Mouse (Mus musculus) embryonic stem cell, embryonic (primary cell): Measurements from ENCODE around the gene Mrpl55.

Experiments
- CTCF ChIA-PET, 4 experiments: fragments of 300-600 bp in 2 of 4; fragments of 350-600 bp in 2 of 4; sonication (Branson Sonifier 250); formaldehyde crosslinking; loops; one replicate each; lab custom pipeline; 2022; ENCODE audit warnings: inconsistent platforms in 2 of 4; lab: Charles Lee
- POLR2A ChIA-PET, 4 experiments: fragments of 300-600 bp in 2 of 4; fragments of 350-600 bp in 2 of 4; sonication (Branson Sonifier 250); formaldehyde crosslinking; loops; one replicate each; lab custom pipeline; 2022; ENCODE audit warnings: antibody characterized with exemption in 4 of 4, inconsistent platforms in 1 of 4; lab: Charles Lee

Gene Mrpl55

DNA sequence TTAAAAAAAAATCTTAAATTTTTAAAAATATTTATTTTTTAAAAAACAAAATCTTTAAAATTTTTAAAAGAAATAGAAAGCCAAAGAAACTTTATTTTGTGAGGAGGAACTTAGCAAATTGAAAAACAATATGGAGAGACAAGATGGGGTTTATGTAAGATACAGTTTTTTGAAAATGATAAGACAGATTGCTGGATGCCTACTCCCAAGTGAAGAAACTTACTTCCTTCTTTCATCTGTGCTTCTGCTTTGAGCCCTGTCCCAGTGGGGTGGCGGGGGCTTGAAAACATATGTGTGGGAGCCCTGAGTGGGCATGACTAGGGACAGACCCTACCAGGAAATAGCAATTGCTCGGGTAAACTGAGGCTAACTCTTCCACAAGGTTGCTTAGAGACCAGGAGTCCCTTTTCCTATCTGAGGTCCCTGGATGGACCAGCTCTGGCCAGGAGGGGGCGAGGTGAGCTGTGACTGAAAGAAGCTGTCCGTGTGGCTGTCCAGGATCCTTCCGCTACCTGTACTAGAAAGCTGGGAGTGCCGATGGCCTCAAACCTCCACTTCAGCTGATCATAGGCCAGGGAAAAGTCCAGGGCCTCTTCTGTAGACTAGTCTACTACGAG, 28.0 kb downstream of the Mrpl55 start:
- ChIA-PET CTCF (interaction anchor here (0.6 to 4.0 kb wide), 40 partner anchors 9 to 253 kb away, joined by 3 to 44 read pairs (median 4); partner anchors contain the start of genes Wnt3a (in 2 of the 4), Wnt9a (in 2 of the 4) and Mrpl55 (in 1 of the 4)), POLR2A (interaction anchor here in 3 of 4 experiments (0.6 to 1.8 kb wide), 16 partner anchors 8 to 276 kb away, joined by 3 to 8 read pairs (median 3); partner anchors contain the start of genes Hist3h2a (in 1 of the 3), Trim17 (in 1 of the 3) and Wnt3a (in 1 of the 3))

DNA sequence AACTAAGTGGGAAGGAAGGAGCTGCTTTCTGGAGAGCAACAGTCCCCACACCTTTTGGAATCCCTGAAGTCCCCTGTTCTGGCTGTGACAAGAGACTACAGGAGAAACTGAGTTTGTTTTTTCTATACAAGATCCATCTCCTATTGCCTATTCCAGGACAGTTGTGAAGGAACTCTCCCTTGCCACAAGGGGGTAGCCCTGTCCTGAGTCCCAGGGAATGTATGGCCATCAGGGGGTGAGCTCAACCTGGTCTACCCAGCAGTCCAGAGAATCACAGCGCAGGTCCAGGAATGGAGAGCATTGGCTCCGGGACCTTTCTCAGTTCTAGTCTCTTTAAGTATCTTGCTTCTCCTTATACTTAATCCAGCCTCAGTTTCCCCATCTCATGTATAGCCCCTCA, 30.5 kb downstream of the Mrpl55 start:
- ChIA-PET CTCF (interaction anchor here in 3 of 4 experiments (0.6 to 4.0 kb wide), 14 partner anchors 14 to 251 kb away, joined by 3 to 43 read pairs (median 4); partner anchors contain the start of gene Wnt3a (in 1 of the 3)), POLR2A (interaction anchor here in 3 of 4 experiments (0.6 to 1.6 kb wide), 7 partner anchors 8 to 219 kb away, joined by 3 to 7 read pairs (median 4); no protein-coding TSS in a partner anchor)

GRCm38 (mm10) chr11:59238525-59239427, 36.5 kb downstream of the Mrpl55 start:
- POLR2A ChIA-PET = interaction anchor here (0.6 to 2.6 kb wide), 25 partner anchors 8 to 1060 kb away, joined by 3 to 9 read pairs (median 4); partner anchors contain the start of genes Arf1 (in 1 of the 4), Mrpl55 (in 1 of the 4), Wnt3a (in 1 of the 4) and Zfp867 (in 1 of the 4)

DNA sequence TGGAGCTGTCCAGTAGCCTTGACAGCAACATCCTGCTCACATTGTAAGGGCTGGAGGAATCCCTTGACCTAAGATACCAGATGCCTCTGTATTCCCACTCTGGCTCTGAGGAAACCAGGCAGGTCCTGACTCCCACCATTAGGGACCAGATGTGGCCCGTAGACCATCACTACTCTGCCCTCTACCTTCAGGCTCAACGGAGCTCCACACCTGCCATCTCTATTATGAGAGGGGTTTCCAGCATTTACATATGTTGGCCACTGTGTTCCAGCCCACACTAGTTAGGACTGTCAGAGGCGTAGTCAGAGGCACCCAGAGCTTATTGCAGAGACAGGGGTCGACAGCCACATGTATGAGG, 37.1 kb downstream of the Mrpl55 start:
- ChIA-PET POLR2A (interaction anchor here in 3 of 4 experiments (0.6 to 2.6 kb wide), 15 partner anchors 10 to 244 kb away, joined by 3 to 9 read pairs (median 5); partner anchors contain the start of genes Arf1 (in 1 of the 3), Wnt3a (in 1 of the 3) and Zfp867 (in 1 of the 3)), CTCF (interaction anchor here (0.5 to 4.5 kb wide), 41 partner anchors 9 to 369 kb away, joined by 3 to 53 read pairs (median 5); partner anchors contain the start of genes Wnt3a (in 2 of the 4) and Wnt9a (in 1 of the 4))

More at GRCm38 (mm10) chr11:59238525-59239427, 36.5 kb downstream of the Mrpl55 start:
- CTCF ChIA-PET = interaction anchor here (0.5 to 4.5 kb wide), 47 partner anchors 8 to 1144 kb away, joined by 3 to 53 read pairs (median 5); partner anchors contain the start of genes Wnt3a (in 2 of the 4) and Wnt9a (in 1 of the 4)

DNA sequence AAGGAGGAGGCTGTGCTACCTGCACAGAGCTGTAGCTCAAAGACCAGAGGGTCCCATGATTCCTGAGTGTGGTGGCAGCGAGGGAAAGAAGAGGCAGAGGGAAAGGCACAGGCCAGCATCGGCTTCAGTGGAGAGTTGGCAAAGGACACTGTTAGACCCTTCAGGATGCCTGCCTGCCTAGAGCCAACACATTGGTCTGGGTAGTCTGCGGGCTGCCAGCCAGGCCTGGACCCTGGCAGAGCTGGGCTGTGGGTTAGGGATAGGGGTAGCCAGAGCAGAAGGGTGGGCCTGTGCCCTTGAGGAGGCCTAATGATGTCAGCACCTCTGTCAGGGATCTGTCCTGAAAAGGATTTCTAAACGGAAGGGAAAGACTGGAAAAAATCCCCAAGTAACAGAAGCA, 37.5 kb downstream of the Mrpl55 start:
- POLR2A ChIA-PET = interaction anchor here in 3 of 4 experiments (1.0 to 2.6 kb wide), 7 partner anchors 9 to 58 kb away, joined by 3 to 9 read pairs (median 5); partner anchors contain the start of gene Arf1 (in 1 of the 3)
- CTCF ChIA-PET = interaction anchor here (0.5 to 4.5 kb wide), 25 partner anchors 9 to 368 kb away, joined by 3 to 53 read pairs (median 6); partner anchors contain the start of genes Wnt3a (in 2 of the 4) and Wnt9a (in 1 of the 4)

DNA sequence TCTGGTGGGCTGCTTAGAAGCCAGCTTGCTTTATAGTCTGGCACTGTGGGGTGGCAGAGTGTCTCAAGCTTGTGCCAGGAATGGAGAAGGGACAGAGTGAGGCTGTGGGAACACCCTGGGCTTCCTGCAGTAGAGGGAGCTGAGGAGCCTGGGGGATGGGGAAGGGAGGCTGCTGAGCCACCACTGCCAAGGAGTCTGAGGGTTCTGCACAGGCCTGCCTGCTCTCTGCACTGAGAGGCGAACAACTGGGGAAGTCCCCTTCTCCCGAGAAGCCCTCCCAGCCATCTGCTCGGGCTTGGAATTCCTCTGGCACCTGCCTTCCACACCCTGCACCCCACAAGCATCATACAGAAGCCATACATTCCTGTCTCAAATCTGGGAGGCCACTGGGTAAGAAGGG, 39.6 kb downstream of the Mrpl55 start:
- ChIA-PET POLR2A (interaction anchor here in 3 of 4 experiments (0.6 to 1.3 kb wide), 6 partner anchors 9 to 61 kb away, joined by 3 to 4 read pairs (median 3); no protein-coding TSS in a partner anchor), CTCF (interaction anchor here in 3 of 4 experiments (0.6 to 1.7 kb wide), 4 partner anchors 11 to 241 kb away, joined by 3 to 6 read pairs (median 4); no protein-coding TSS in a partner anchor)

DNA sequence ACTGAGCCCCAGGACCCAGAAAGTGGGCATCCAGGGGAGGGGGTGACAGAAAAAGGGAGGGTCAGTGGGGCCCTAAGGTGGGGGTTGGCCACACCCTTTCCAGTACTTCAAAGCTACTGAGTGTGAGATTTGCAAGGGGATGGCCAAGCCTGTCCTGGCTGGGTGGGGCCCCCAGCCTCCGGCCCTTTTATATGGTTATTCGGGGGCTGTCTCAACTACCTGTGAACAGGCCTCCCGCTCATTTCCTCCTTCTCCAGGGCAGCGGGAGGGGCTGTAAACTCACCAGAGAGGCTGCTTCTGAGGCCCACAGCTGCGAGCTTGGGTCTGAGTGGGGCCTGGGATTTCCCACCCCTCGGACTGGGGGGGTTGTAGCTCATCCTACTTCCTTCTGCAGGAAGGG, 41.6 kb downstream of the Mrpl55 start:
- ChIA-PET POLR2A (interaction anchor here in 3 of 4 experiments (0.6 to 1.7 kb wide), 7 partner anchors 13 to 363 kb away, joined by 3 to 6 read pairs (median 3); partner anchors contain the start of gene Arf1 (in 1 of the 3)), CTCF (interaction anchor here (0.5 to 1.2 kb wide), 8 partner anchors 12 to 338 kb away, joined by 3 to 6 read pairs (median 3); no protein-coding TSS in a partner anchor)

DNA sequence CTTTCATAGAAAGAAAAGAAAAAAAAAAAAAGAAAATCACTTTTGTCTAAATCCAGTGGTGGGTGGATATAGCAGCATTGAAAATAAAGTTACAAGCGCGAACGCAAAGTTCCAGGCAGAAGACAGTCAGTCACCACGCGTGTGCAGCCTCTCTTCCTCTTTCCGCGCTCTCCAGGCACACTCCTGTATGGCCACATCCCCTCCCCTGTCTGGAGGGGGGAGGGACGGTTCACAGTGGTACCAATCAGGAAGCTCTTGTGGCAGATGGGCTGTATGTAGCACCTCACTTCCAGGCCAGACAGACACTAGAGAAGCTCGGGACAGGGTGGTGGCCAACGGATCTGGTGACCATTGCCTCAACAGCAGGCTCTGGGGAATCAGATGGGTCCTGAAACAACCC, 45.8 kb downstream of the Mrpl55 start:
- CTCF ChIA-PET = interaction anchor here in 3 of 4 experiments (0.6 to 1.7 kb wide), 3 partner anchors 9 to 127 kb away, joined by 3 to 6 read pairs (median 3); partner anchors contain the start of gene Prss38 (in 1 of the 3)
- POLR2A ChIA-PET = interaction anchor here (0.7 to 1.9 kb wide), 5 partner anchors 11 to 293 kb away, joined by 3 to 7 read pairs (median 3); partner anchors contain the start of genes Arf1 (in 1 of the 4) and Wnt9a (in 1 of the 4)
